Mouse (Mus musculus) stomach, embryonic 16.5 days (tissue): ENCODE results near the gene Gm28230. TPM values are rescaled to one million over a fixed set of nuclear protein-coding genes. Genes with fewer than 3 reads are reported as not detected.
A peak's percentile ranks its signal among the peaks of the same experiment; 100 is the strongest.

Experiments
- ATAC-seq: fragments of 200-750 bp; cut with Nextera tagmentation; 2 replicates; pipeline ENCODE4 v1.8.0; 2017; ENCODE audit warnings: moderate number of reproducible peaks, moderate TSS enrichment; ENCODE audit not compliant: insufficient read depth, low FRiP score
- H3K27ac ChIP-seq: fragments of 300-500 bp; sonication (generic); 2 replicates; pipeline ENCODE4 v1.5.1; 2014; ENCODE audit warnings: low read length
- H3K27me3 ChIP-seq: fragments of 300-500 bp; sonication (generic); 2 replicates; pipeline ENCODE4 v1.6.1; 2014; ENCODE audit warnings: low read length, control low read depth, mixed read lengths; ENCODE audit not compliant: control insufficient read depth, insufficient read depth
- H3K36me3 ChIP-seq: fragments of 300-500 bp; sonication (generic); 2 replicates; pipeline ENCODE4 v1.6.1; 2014; ENCODE audit warnings: low read length; ENCODE audit not compliant: control insufficient read depth, insufficient read depth
- H3K4me1 ChIP-seq: fragments of 300-500 bp; sonication (generic); 2 replicates; pipeline ENCODE4 v1.6.1; 2014; ENCODE audit warnings: low read length, control low read depth, mixed read lengths; ENCODE audit not compliant: control insufficient read depth, insufficient read depth
- H3K4me2 ChIP-seq: fragments of 300-500 bp; sonication (generic); 2 replicates; pipeline ENCODE4 v1.6.1; 2014; ENCODE audit warnings: low read depth, low read length, mixed read lengths
- H3K4me3 ChIP-seq: fragments of 300-500 bp; sonication (generic); replicated peaks from 2 replicates; pipeline ENCODE4 v1.5.1; 2014; ENCODE audit warnings: mild to moderate bottlenecking, low read length
- H3K9ac ChIP-seq: fragments of 300-500 bp; sonication (generic); 2 replicates; pipeline ENCODE4 v1.6.1; 2014; ENCODE audit warnings: low read length
- H3K9me3 ChIP-seq: fragments of 300-500 bp; sonication (generic); replicated peaks from 2 replicates; pipeline ENCODE4 v1.6.1; 2016; ENCODE audit warnings: low read length, control low read depth; ENCODE audit not compliant: control insufficient read depth
- WGBS: fragments of 180-500 bp; shearing (Covaris S2); extraction: QIAGEN DNeasy Blood & Tissue Kit; methylation state at CpG from one replicate; pipeline ENCODE4 v1.1.7; 2014; 5-methylcytosine and 5-hydroxymethylcytosine counted together
- polyA plus RNA-seq: library from polyadenylated mRNA; unstranded; fragments of >200 nt; fragmentation: Nextera tagmentation; extraction: Ambion mirVana; gene quantifications from 2 replicates; pipeline ENCODE4 v1.2.1, GENCODE M21; 2015

Gene Gm28230
- polyA plus RNA-seq, 1 experiment from 2014 or later = 0.13 TPM

DNA sequence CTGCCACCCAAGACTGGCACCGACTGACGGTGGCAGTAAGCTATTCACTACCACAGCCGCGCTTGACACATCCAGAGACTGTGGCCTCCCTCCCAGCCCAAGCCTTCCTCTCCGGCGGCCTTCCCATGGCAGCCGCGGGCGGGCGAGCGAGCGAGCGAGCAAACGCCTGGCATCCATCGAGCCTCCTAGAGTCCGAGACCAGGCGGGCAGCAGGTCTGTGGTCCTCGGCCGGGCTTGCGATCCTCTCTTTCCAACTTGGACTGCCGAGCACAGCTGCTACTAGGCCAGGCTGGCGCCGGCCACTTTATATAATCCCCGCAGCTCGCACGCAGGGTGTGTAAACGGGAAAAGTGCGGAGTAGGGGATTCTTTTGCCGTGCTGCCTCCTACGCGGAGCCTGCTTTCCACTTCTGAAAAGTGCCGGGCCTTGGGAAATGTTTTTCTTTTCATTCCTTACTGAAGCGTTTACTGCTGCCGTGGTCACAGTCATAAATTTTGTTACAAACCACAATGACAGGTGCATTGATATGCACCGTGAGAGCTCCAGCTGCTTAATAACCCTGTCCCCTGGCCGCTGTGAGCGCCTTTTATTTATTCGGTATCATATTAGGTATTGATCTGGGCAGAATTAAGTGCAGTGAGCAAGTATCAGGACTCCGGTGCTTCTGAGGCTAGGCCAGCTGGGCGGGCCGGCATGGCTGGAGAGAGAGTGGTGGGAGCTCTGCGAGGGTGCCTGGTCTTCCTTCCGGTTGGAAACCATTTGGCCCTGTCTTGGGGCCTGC is 14.0 kb downstream of the Gm28230 start:
- 3% methylated on average over 43 of the region's 43 CpGs for WGBS

GRCm38 (mm10) chr2:74741252-74741978 is 14.9 kb downstream of the Gm28230 start:
- H3K27ac ChIP-seq = no peak overlapping the region

More for the DNA sequence above, 14.0 kb downstream of the Gm28230 start:
- Histone ChIP-seq H3K27me3 (peaks cover 87% of the 10 kb centered on the region), H3K4me3 (peak overlapping the region; percentile 5; the same call in 1 of the 2 replicates), H3K9me3 (no peaks in the 10 kb centered on the region), H3K36me3 (no peaks in the 10 kb centered on the region), H3K9ac (no peak overlapping the region; the same call in 1 of the 2 replicates), H3K4me2 (peak overlapping the region; percentile 25; the same call in 1 of the 2 replicates), H3K27ac (no peak overlapping the region), H3K4me1 (no peaks in the 10 kb centered on the region)
- no peak for ATAC-seq

GRCm38 (mm10) chr2:74741979-74742277 is 15.4 kb downstream of the Gm28230 start:
- no peak for ATAC-seq
- Histone ChIP-seq H3K27me3 (peaks cover 86% of the 10 kb centered on the region), H3K4me2 (no peak overlapping the region), H3K4me1 (no peaks in the 10 kb centered on the region), H3K4me3 (no peak overlapping the region), H3K9me3 (no peaks in the 10 kb centered on the region), H3K9ac (no peak overlapping the region), H3K36me3 (no peaks in the 10 kb centered on the region), H3K27ac (no peak overlapping the region)

More at GRCm38 (mm10) chr2:74741252-74741978, 14.9 kb downstream of the Gm28230 start:
- Histone ChIP-seq H3K36me3 (no peaks in the 10 kb centered on the region), H3K4me3 (no peak overlapping the region), H3K27me3 (peaks cover 86% of the 10 kb centered on the region), H3K4me1 (no peaks in the 10 kb centered on the region), H3K9me3 (no peaks in the 10 kb centered on the region), H3K9ac (no peak overlapping the region), H3K4me2 (no peak overlapping the region)
- no peak for ATAC-seq
- 40% methylated on average over 2 of the region's 3 CpGs for WGBS

- Histone ChIP-seq H3K4me3 (peak overlapping the region; percentile 9; the same call in 1 of the 2 replicates), H3K9ac (no peak overlapping the region), H3K9me3 (no peaks in the 10 kb centered on the region), H3K27me3 (peaks cover 90% of the 10 kb centered on the region), H3K27ac (no peak overlapping the region), H3K4me2 (no peak overlapping the region), H3K36me3 (no peaks in the 10 kb centered on the region), H3K4me1 (0 out of 2 replicates have a peak, but pooled peaks cover 3% of the 10 kb centered on the region)
- no peak for ATAC-seq
- WGBS = 13% methylated on average over 6 of the region's 6 CpGs
Observed at GRCm38 (mm10) chr2:74745540-74746297, 19.2 kb downstream of the Gm28230 start.

GRCm38 (mm10) chr2:74746298-74746921 is 19.9 kb downstream of the Gm28230 start:
- Histone ChIP-seq H3K4me2 (peak overlapping the region; percentile 21), H3K9ac (peak overlapping the region; percentile 36; the same call in 1 of the 2 replicates), H3K27ac (no peak overlapping the region), H3K9me3 (no peaks in the 10 kb centered on the region), H3K27me3 (peaks cover 90% of the 10 kb centered on the region), H3K36me3 (no peaks in the 10 kb centered on the region), H3K4me3 (peak overlapping the region; percentile 9; the same call in 1 of the 2 replicates), H3K4me1 (0 out of 2 replicates have a peak, but pooled peaks cover 3% of the 10 kb centered on the region)
- no peak for ATAC-seq
- 3% methylated on average over 58 of the region's 58 CpGs for WGBS

DNA sequence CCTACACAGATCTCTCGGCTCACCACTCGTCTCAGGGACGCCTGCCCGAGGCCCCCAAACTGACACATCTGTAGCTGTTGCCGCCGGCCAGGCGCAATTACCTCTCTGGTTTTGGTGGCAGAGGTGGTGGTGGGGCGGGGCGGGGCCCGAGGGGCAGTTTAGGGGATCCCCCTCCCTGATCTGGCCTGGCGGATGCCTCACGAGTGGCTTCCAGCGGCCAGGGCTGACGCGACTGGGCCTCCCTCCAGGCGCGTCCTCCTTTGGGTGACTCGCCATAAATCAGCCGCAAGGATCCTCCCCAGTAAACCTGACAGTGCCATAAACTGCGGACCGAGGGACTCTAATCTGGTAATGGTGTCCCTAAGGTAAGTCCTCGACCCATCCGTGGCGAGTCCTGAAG is 20.5 kb downstream of the Gm28230 start:
- ATAC-seq = no peak
- Histone ChIP-seq H3K4me2 (no peak overlapping the region), H3K4me1 (0 out of 2 replicates have a peak, but pooled peaks cover 3% of the 10 kb centered on the region), H3K27ac (no peak overlapping the region), H3K27me3 (peaks cover 90% of the 10 kb centered on the region), H3K4me3 (peak overlapping the region; percentile 9; the same call in 1 of the 2 replicates), H3K9me3 (no peaks in the 10 kb centered on the region), H3K9ac (peak overlapping the region; percentile 36; the same call in 1 of the 2 replicates), H3K36me3 (no peaks in the 10 kb centered on the region)
- WGBS = 9% methylated on average over 24 of the region's 24 CpGs

- ATAC-seq = no peak
- Histone ChIP-seq H3K4me3 (0 out of 2 replicates have a peak overlapping the region, but pooled peaks have one; percentile 5), H3K27me3 (peaks cover 94% of the 10 kb centered on the region), H3K27ac (no peak overlapping the region), H3K9ac (no peak overlapping the region), H3K9me3 (no peaks in the 10 kb centered on the region), H3K4me1 (peaks cover 5% of the 10 kb centered on the region; the same call in 1 of the 2 replicates), H3K4me2 (no peak overlapping the region), H3K36me3 (no peaks in the 10 kb centered on the region)
- WGBS = 22% methylated on average over 11 of the region's 11 CpGs
Observed at GRCm38 (mm10) chr2:74747661-74748141, 21.2 kb downstream of the Gm28230 start.

- peaks cover 10% of the 10 kb centered on the region; the same call in 1 of the 2 replicates for H3K4me1 ChIP-seq
- H3K4me2 ChIP-seq = no peak overlapping the region
- WGBS = 18% methylated on average over 9 of the region's 9 CpGs
- no peak overlapping the region for H3K27ac ChIP-seq
- peaks cover 96% of the 10 kb centered on the region for H3K27me3 ChIP-seq
- H3K36me3 ChIP-seq = no peaks in the 10 kb centered on the region
- no peak for ATAC-seq
- H3K9ac ChIP-seq = no peak overlapping the region
- H3K9me3 ChIP-seq = no peaks in the 10 kb centered on the region
- H3K4me3 ChIP-seq = no peak overlapping the region
Observed at GRCm38 (mm10) chr2:74748436-74748995, 22.0 kb downstream of the Gm28230 start.
